Mouse (Mus musculus) testis, adult 2 months (tissue): ENCODE data around the gene Csrnp3.

Source experiments
- CTCF ChIP-seq: fragments of 200-500 bp; IDR thresholded peaks from 2 replicates; pipeline ENCODE4 v1.5.1; 2012; ENCODE audit warnings: low read depth, mild to moderate bottlenecking, inconsistent platforms, low read length, moderate library complexity; ENCODE audit not compliant: control insufficient read depth, insufficient read depth, insufficient replicate concordance
- POLR2A ChIP-seq: fragments of 200-500 bp; IDR thresholded peaks from 2 replicates; pipeline ENCODE4 v1.6.1; 2012; ENCODE audit warnings: low read depth, mild to moderate bottlenecking, inconsistent platforms, low read length, moderate library complexity; ENCODE audit not compliant: control insufficient read depth

DNA sequence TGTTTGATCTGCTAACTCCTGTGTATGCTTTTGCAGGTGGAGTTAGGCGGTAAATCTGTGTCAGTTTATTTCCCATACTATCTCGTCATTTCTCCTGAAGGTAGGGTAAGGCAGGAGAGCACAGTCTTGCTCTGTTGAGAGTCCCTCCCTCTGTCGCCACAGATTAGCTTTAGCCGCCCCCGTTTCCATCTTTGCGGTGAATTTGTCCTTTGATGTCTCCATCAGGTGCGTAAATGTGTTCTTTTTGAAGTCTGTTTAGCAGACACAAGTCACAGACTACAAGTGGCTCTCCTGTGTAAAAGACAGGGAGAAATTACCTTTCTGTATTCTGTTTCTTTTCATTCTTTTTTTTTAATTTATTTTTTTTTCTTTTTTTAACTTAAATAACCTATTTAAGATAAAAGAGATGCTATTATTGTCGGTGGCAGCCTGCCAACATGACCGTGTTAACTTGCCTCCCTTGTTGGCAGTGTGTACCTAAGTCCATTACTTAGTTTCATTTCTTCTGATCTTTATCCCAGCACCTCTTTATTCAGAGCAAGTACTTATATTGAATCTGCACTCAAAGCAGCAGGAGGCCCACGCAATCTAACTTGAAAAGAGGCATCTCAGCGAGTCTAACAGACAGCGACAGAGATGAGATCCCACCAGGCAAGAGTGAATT is 25.5 kb downstream of the Csrnp3 start:
- TF ChIP-seq CTCF (no peak), POLR2A (no peak)
